Mouse (Mus musculus) c-Kit-positive CD71-positive TER-119-negative erythroid progenitor cells, embryonic 14.5 days (primary cell): Measurements from ENCODE around the gene Spryd3.

Experiments
- DNase-seq: peaks from one replicate; pipeline ENCODE4 v3.0.0-alpha.2; 2013; ENCODE audit warnings: low read depth

Gene Spryd3

DNA sequence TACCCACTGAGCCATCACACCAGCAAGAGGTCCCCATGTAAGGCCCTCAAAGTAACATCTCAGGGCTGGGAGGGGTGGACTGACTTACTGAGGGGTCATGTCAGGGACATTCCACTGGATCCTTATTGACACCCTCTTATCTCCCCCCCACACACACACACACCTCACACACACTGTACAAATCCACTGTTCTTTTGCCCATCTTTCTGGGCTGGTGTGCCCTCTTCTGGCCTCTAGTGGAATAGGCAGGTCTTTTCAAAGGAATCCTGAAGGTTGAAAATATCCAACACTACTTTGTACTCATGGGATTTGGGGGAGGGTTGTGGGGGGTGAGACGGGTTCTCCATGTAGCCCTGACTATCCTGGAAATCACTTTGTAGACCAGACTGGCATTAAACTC, 10.8 kb upstream of the Spryd3 start:
- peak; percentile 58 for DNase-seq

DNA sequence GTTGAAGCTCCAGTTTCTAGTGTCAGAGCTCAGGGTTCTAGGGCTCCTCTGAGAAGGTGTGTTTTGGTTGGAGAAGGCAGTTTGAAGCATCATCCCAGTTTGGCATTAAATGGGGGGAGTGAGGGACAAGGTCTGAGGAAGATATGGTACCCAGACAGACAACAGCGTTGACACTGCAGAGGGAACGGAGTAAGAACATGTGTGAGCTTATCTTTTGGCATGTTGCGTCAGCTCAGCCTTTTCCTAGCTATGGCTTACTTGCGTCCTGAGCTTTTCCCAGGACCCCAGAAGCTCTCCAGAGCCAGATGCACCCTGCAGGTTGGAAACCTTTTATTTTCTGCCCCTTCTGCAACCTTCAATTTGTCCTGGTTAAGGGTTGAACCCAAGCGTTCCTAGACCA, 10.1 kb upstream of the Spryd3 start:
- DNase-seq = no peak

DNA sequence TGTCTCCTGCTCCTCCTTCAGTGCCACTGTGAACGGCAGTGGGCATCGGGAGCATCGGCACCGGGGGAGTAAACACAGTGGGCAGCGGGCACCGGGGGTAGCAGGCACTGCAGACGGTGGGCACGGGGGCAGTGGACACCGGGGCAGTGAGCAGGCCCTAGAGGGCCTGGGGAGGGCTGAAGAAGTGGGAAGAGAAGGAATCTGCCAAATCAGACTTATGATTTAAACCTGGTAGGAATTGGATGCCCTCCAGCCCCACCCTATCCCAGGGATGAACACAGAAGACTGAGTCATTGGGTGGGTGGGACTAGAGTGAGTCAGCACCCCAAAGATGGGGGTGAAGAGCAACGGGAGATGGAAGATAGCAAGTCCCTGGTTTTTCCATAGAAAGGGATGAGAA, 9.3 kb upstream of the Spryd3 start:
- no peak for DNase-seq

DNA sequence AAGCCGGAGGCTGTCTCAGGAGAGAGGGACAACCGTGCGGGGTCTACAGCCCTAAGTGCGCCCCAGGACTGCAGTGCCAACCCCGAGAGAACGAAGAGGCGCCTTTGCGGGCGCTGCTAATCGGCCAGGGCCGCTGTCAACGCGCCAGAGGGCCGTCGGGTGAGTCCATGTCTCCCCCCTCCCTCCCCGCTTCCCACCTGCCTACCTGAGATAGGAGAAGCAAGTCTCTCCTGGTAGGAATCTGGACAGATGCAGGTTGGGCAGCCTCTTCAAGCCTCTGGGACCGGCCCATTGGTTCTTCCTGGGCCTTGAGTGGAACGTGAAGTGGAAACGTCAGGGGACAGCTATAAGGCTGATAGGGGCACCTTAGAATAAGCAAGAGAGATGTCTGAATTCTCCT, 8.7 kb upstream of the Spryd3 start:
- DNase-seq = no peak

DNA sequence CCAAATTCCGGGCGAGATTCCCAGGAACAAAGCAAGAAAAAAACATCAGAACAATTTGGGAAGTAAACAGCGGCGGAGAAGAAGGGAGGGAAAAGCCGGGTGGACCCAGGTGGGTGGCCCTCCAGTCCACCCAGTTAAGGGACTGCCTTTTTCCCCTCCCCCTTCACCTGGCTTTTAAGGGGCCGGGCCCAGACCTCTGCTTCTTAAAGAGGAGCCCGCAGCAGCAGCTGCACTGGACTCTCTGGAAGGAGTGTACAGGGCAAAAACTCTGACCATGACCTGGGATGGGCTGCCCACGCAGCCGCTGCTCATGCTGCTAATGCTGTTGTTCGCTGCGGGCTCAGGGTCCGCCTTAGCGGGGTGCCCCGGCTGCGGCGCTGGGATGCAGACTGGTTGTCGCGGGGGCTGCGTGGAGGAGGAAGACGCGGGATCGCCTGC, 8.3 kb upstream of the Spryd3 start, which contains the start of gene Igfbp6:
Igfbp6 (plus strand) TSS at position 89 of the 438 bp plus-strand sequence.
- no peak for DNase-seq

DNA sequence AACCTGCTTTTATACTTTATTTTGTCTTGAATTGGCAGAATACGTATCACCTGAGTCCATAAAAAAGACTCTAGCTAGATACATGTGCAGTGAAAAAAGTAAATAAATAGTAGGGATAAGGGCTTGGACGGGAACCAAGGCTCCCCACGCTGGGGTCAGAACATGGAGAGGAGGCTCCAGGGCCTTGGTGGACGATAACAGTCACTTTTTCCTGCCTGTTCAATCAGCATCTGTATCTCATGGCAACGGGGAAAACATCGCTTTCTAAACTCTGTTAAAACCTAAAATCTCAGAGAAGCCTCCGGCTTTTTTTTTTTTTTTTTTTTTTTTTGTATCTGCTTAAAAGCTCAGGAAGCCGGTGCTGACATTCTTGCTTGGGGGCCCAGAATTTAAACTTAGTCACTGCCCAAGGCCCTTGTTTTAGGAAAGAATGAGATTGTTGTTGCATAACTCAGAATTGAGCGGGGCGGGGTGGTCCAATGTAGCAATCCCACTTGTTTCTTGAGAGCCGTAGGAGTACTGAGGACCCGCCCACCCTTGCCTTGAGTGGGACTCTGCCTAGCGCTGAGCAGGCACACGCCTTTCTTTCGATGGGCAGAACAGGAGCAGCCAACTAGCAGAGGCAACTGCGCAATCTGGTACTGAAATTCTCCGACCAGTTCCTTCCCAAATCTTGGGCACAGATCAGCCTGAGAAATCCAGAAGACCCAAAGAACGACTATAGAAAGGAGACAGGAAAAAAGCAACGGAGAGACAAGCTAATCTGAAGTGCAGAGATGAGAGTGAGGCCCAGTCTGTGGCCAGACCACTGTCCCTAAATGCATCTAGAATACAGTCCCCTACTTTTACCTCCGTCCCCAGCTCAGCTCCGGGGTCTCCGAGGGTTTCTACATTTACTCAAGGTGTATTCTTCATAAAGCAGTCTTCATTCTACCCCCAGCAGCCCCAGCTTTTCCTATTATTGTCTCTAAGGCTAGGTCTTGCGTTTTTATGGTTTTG, 7.2 kb upstream of the Spryd3 start:
- no peak for DNase-seq

DNA sequence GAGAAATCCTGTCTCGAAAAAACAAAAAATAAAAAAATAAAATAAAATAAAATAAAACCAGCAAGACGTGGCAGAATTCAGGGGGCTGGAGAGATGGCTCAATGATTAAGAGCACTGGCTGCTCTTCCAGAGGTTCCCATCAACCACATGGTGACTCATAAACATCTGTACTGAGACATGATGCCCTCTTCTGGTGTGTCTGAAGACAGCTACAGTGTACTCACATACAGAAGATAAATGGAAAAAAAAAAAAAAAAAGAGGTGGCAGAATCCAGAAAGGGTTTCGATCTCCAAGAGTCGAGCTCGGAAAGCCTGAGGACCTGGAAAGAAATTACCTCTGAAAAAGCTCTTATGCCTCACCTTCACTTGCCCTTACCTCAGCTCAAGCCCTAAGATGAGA, 5.1 kb upstream of the Spryd3 start:
- DNase-seq = no peak

DNA sequence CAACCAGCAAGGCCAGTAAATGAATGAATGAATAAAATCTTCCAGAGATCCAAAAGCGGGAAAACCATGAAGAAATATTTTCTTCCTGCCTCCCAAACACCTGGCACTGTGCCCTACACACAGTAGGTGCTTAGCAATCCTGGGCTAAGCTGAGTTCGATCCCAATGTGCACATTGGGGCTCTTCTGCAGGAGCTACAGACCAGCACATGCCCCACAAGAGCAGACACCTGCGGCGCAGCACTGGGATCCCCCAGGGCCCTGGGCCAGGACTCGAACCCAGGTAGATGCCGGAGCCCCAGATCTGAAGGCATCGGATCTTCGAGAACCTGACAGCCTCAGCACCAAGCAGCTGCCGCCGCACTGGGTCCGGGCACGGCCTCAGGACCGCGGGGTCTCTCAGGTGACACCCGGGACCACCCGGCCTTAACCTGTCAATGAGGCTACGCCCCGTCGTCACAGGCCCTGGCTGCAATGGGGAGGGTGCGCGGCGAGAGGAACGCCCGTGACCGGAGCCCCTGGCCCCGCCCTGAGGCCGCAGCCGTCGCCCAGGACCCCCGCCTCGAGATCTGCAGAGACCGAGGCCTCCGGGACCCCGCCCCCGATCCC, 409 bp downstream of the Spryd3 start:
- DNase-seq = no peak

DNA sequence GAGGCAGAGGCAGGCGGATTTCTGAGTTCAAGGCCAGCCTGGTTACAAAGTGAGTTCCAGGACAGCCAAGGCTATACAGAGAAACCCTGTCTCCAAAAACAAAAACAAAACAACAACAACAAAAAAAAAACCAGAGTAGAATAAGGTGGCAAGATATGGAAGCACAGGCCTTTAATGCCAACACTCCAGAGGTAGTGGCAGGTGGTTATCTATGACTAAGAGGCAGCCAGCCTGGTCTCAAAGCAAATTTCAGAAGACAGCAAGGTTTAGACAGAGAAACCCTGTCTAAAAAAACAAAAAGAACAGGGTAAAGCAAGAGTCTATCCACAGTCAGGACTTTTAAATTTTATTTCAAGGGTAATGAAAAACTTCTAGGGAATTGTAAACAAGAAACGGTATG, 1.3 kb downstream of the Spryd3 start:
- DNase-seq = no peak

DNA sequence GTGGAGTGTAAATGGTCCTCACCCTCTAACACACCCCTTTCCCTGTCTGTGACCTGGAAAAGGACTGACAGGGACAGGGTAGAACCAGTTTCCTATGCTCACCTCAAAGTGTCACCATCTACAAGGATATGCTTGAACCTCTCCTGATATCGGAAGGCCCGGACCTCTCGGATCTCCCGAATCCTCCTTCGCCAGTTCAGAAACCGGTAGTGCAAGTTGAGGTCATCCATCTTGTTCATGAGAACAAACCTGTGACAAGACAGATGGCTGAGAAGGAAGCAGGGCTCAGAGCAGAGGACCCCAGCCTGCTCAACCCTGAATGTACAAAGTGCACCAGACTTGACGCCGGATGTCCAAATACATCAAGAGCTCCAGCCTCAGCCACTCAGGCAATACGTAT, 2.7 kb downstream of the Spryd3 start:
- DNase-seq = no peak

DNA sequence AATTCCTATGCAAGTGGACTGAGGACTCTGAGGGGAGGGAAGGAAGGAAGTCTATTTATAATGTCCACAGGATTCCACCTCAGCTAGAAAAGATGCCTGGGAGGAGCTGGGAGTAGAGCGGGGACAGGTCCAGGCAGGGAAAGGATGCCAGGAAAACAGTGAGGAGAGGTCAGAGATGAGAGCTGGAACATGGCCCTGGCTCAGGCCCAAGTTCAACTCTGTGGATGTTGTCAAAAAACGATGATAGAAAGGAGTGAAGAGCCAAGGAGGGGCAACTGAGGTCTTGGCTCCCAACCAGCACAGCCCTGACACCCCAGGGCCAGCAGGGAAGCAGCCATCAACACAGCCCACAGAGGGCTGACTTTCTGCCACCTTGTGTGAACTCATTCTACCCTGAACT, 9.7 kb downstream of the Spryd3 start:
- DNase-seq = no peak

DNA sequence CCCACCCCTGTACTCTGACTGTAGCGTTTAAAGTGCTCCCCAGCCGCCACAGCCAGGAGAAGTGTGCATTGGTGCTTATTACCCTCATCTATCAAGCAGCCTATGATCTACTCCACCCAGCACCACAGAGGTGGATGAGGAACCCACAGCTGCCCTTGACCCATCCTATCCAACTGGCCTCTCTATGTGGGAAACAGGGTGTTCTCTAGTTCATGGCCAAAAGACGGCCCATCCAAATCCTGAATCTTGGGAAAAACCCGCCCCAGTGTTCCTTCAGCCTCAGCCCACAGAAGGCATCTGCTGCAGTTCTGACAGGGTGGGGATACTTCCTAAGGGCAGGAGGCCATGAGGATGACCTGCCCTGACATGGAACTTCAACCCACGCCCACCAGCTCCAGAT, 15.5 kb downstream of the Spryd3 start:
- no peak for DNase-seq

DNA sequence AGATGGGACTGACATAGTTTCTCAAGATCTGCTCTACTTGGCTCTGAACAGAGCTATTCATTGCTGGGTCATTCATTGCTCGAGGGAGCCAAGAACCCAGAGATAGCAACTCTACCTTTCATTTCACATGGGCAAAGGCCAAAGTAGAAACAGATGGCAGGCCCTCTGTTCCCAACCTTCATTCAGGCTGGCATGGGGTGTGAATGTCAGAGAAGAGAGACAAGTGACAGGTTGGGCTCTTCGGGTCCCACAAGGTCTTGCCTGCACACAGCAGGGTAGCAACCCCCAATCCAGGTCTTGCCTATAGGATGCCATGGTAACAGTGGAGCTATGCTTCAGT, 16.2 kb downstream of the Spryd3 start:
- DNase-seq = no peak

DNA sequence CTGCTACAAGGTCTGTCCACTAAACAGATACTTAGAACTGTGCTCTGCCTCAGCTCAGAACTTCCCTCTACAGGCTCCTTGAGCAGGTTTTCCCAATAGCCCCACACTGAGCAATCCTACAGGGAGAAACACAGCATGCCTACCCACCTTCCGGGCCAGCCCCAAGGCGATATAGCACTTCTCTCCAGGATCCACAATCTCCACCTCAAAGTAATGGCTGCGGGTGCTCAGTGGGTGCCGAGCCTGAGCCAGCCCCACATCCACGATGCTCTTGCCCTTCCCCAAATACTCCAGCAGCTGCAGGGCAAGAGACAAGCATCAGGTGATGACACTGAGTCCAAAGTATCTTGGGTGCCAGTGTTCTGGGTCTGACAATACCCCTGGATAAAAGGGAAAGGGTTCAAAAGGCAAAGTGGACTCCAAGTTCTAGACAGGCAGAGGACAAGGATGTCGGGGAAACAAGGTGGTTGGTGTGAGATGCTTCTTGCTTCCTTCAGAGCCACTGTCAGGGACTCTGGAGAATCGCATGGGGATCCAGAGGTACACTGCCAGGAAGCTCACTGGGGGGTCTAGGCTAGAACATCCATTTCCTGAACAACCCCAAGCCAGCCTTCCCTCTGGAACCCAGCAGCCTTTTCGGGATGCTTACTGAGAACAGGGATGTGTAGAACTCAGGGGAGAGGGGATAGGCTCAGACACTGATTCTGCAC, 16.8 kb downstream of the Spryd3 start:
- no peak for DNase-seq

DNA sequence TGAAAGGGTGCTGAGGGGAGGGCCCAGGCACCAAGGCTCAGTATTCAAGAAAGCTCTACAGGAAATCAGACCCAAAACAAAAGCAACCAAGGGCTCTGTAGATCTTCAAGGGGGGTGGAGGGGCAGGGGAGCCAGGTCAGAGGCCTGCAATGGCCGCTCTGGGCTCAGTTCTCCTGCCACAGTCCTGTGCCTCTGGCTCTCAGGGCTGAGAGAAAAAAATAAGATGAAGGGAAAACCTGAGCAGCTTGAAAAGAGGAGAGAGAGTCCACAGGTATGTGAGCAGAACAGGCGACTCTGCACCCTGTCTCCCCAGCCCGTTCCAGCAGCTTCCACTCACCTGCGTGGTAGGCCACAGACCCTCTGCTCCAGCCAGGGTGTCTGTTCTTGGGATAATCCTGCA, 17.4 kb downstream of the Spryd3 start:
- DNase-seq = no peak

DNA sequence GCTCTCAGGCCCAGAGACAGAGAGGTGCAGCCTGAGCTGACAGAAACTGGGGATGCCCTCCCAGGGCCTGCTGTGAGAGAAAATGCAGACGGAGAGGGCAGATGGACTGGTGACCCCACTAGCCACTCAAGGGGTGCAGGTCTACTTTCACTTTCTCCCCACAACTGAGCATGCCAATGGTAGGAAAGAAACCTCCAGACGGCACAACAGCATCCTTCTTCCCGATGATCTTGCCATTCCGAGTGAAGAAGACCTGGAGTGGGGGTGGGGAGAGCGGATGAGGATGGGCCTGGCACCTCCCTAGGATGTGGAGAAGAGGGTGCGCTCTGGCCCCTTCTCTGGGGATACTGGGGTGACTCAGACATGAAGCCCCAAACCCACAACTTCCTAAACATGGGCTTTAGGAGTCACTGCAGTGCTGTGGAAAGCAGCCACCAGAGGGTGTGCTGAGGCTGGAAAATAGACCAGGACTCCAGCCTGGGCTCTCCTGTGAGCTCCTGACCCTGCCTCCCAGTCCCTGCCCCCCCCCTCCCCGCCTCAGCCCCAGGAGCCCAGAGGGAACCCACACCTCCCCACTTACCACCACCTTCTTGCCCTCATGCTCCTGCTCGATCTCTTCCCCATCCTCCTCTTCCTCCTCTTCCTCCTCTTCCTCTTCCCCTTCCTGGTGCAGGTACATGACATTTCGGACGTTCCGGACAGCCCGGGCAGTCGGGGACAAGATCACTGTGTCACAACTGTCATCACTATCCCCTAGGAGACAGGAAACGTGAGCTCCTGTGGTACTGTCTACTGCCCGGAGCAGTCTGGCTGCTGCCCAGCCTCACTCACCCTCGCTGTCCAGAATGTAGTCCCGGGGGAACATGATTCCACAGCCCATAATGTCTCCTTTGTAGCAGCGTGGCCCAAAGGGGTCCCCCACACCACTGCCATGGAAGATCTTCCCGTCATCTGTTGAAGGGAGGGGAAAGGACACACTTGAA, 18.3 kb downstream of the Spryd3 start:
- no peak for DNase-seq

DNA sequence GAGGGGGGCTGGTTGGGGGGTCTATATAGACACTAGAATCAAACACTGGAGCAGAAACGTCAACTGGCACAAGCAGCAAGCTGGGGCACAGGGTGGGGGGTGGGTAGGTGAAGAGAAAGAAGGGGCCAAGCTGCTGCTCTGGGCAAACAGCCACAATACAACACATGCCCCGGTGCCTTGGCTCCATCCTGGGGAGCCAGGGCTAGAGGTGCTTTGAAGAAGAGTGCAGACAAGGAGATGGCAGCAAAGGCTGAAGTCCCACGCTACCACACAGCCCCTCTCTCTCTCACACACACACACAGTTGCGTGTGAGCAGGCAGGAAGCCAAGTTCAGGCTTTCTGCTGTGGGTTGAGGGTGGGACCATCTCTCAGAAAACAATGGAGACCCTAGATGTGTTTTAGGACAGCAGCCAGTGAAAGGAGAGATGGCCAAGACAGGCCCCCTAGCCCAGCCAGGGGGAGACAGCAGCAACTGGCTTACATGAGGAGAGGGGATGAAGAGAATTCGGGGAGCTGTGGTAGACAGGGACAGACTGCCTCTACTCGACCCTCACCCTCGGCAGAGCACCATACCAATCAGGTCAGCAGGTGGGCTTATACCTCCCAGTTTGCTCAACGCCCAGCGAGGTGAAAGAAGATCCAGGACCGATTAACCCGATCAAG, 19.1 kb downstream of the Spryd3 start:
- DNase-seq = no peak

DNA sequence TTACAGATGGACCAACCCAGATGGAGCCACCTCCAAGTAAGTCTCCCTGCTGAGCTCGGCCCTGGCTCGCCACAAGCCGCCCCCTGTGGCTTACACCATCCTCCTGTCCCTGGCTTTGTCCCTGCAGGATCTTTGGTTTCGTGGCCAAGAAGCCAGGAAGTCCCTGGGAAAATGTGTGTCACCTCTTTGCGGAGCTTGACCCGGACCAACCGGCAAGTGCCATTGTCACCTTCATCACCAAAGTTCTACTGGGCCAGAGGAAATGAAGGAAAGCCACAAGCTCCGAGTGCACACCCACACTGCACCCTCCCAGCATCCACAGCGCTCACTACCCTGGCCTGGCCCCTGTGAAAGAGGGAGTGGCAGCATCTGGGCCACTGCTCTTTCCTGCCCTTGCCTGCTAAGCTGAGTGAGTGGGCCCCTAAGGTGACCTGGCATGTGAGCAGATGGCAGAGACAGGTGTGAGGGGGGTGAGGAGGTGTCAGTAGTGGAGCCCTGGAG, 20.3 kb downstream of the Spryd3 start:
- no peak for DNase-seq

DNA sequence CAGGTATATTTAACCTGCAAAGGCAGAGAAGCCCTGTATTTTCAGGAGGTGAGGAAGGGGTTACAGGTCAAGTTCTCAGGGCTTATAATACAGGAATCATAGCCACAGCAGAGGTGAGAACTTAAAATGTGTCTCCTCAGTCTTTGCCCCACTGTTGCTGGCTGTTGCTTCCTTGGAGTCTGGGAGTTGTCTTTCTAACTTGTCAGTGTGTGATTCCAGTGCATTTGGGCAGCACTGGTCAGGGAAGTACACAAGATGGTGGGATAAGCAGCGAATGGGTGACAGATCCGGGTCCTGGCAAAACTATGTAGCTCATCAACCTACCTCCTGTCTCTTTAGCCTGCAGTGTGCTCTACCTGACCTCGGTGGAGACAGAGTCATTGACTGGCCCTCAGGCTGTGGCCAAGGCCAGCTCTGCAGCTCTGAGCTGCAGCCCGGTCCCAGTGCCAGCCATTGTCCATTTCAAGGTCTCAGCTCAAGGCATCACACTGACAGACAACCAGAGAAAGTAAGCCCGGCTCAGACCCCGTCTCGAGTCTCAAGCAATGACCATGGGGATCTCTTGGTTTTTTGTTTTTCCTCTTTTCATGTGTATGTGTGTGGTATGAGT, 21.3 kb downstream of the Spryd3 start:
- no peak for DNase-seq

DNA sequence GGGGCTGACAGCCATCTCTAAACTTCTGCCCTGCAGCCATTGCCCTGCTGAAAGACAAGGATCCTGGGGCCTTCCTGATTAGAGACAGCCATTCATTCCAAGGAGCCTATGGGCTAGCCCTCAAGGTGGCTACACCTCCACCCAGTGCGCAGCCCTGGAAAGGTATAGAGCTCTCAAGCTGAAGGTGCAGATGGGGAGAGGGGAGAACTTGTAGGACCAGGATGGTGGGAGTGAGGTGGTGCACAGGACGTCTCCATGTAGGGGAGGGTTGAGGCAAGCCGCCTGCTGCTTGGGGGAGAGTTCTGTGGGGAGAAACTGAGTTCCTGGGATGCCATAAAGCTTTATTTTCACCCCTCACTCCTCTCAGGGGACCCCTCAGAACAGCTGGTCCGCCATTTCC, 22.4 kb downstream of the Spryd3 start:
- DNase-seq = no peak

DNA sequence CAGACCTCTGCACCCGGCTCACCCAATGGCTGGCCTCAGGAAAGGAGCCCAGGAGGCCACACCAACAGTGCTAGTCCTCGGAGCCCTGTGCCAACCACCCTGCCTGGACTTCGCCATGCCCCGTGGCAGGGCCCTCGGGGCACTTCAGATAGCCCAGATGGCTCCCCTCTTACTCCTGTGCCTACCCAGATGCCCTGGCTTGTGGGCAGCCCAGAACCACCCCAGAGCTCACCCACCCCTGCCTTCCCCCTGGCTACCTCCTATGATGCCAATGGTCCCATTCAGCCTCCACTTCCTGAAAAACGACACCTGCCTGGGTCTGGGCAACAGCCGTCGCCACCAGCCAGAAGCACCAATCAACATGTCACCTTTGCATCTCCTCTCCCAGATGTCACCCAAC, 23.2 kb downstream of the Spryd3 start:
- DNase-seq = no peak
